Mouse (Mus musculus) embryo, embryonic 10.5 days (tissue): Measurements from ENCODE around the gene Gm49416.
"Not testable (repeated sequence)": the region's sequence is repeated elsewhere in the genome, so short reads cannot be mapped to it uniquely, and the experiment has no call there.

Experiments
- DNase-seq: peaks from one replicate; pipeline ENCODE4 v3.0.0-alpha.2; 2015; ENCODE audit warnings: low spot score

Gene Gm49416

DNA sequence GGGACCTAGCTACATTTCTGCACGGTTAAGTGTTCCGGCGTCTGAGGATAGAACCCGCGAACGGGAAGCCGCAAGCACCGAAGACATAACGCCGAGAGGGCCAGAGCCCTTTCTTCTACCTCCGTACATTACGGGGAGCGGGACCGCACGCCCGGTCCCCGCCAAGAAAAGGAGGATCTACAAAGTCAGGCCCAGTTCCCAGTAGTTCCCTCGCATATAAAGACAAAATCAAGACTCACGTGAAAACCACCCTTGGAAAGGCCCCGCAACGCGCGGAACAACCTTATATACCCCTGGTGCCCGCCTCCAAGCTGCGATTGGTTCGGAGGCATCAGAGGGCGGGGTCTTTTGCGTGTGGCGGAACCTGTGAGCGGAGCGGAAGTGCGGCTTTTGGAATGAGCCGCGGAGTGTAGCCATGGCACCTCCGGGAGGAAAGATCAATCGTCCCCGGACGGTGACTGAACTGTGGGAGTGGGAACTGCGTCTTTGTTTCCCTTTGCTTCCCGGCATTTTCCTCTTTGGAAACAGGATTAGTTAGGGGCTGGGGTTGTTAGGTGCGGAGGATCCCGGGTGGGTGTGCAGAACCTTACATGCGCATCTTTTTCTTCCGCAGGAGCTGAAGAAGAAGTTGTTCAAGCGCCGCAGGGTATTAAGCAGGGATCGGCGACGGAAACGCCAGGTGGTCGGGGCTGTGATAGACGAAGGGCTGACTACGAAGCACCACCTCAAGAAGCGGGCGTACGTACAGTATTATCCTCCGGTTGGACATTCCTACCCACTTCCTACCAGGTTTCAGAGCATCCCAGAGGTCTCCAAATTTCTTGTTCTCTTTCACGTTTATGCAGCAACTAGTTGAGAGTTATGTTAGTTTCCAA, at the start of gene Gm49416, which contains the start of gene 1810009A15Rik:
Gm49416 (plus strand) TSS at position 416 of the 875 bp plus-strand sequence.
1810009A15Rik (plus strand) TSS at position 343 of the 875 bp plus-strand sequence.
- DNase-seq: peak; percentile 99

DNA sequence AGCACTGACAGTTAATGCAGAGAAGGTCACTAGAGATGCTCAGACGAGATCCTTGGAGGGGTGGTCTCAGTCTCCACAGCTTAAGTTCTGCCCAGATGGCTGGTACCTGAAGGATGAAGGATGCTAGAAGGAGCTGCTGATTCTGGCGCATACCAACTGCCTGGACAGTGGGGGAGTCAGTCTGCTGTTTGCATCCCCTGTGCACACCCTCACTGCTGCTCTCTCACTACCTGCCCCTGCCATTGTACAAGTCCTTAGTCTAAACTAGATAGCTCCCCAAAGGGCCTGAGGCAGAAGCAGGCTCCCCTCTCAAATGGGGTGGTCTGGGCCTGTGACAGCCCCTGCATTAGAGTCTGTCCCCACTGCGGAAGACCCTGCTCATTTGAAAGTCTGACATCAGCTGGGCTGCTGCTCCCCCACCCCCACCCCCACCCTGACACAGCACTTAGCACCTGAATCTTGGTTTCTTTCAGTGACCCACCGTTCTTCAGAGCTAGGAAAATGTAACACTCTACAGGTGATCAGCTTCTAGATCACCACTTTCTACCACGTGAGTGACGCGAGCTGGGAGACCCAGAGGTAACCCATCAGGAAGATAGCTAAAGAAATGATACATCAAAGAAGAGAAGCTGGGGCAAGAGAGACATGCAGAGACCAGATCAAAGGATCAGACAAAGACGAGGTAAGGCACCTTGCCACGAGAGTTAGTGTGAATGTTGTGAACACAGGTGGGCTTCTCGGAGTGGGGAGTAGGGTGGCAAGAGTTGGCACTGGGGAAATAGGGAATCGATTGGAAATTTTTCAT, 49.4 kb upstream of the Gm49416 start, which contains the start of gene Gng3:
Gng3 (minus strand) TSS at position 92 of the 805 bp plus-strand sequence.
- peak; percentile 67 for DNase-seq

GRCm38 (mm10) chr19:8839908-8840791, 48.6 kb upstream of the Gm49416 start:
- DNase-seq: peak; percentile 82

- no peak for DNase-seq
These were observed 47.7 kb upstream of the Gm49416 start for GRCm38 (mm10) chr19:8841012-8841411.

DNA sequence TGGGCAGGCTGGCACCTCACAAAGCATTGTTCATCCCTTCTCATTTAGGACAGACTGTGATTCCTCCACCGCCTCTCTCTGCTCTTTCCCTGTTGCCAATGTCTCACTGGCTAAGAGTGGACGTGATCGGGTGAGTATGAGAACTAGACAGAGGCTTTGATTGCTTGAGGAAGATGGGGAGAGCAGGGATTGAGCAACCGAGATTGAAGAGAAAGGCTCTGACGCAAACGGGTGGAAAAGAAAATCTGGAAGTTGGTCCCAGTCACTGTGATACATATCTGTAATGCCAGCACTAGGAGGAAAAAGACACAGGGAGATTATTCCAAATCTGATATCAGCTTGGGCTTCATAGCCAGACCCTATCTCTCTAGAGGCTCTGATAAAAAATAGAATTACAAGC, 45.8 kb upstream of the Gm49416 start:
- no peak for DNase-seq

GRCm38 (mm10) chr19:8844371-8845129, 44.2 kb upstream of the Gm49416 start:
- DNase-seq: peak; percentile 90

GRCm38 (mm10) chr19:8848356-8848755, 40.4 kb upstream of the Gm49416 start:
- DNase-seq: no peak

GRCm38 (mm10) chr19:8850402-8850901, 38.3 kb upstream of the Gm49416 start, which contains the start of gene Lrrn4cl:
Gene Lrrn4cl, plus strand, starts transcription at chr19:8850768.
- peak; percentile 64 for DNase-seq

- no peak for DNase-seq
These were observed 37.1 kb upstream of the Gm49416 start for GRCm38 (mm10) chr19:8851639-8852038.

GRCm38 (mm10) chr19:8852236-8852928, 36.3 kb upstream of the Gm49416 start:
- no peak for DNase-seq

GRCm38 (mm10) chr19:8853117-8853516, 35.6 kb upstream of the Gm49416 start:
- DNase-seq: no peak

GRCm38 (mm10) chr19:8857689-8858088, 31.0 kb upstream of the Gm49416 start:
- peak; percentile 61 for DNase-seq

DNA sequence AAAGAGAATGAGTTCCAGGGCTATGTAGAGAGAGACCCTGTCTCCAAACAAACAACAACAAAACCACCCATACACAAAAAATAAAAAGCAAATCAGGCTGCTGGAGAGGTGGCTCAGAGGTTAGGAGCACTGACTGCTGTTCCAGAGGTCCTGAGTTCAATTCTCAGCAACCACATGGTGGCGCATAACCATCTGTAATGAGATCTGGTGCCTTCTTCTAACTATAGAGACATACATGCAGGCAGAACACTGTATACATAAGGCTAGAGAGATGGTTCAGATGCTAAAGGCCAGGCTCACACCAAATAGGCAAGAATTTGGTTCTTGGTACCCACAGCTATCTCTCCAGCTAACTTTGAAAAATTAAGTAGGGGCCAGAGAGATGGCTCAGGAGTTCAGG, 29.7 kb upstream of the Gm49416 start:
- DNase-seq: peak; percentile 53

GRCm38 (mm10) chr19:8864265-8864664, 24.5 kb upstream of the Gm49416 start:
- DNase-seq: no peak

DNA sequence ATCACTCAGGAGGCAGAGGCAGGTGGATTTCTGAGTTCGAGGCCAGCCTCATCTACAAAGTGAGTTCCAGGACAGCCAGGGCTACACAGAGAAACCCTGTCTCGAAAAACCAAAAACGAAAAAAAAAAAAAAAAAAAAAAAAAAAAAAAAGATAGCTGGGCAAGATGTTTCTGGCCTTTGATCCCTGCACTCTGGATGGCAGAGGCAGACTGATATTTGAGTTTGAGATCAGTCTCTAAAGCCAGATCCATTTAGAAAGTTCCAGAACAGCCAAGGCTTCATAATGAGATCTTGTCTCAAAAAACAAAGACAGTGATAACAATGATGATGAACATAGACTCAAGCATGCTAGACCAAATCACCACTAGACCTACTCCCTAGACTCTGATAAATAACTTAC, 18.3 kb upstream of the Gm49416 start:
- not testable (repeated sequence) for DNase-seq

DNA sequence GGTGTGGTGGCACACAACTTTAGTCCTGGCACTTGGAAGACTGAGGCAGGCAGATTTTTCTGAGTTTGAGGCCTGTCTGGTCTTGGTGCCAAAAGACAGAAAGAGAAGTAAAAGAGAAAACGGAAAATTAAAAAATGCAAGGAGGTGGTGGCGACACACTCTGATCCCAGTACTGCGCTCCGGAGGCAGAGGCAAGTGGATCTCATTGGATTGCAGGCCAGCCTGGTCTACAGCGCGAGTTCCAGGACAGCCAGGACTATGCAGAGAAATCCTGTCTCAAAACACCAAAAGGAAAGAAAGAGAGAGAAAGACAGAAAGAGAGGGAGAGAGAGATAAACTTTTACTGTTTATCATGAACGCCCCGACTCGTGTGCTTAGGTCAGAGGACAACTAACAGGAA, 17.9 kb upstream of the Gm49416 start:
- no peak for DNase-seq

DNA sequence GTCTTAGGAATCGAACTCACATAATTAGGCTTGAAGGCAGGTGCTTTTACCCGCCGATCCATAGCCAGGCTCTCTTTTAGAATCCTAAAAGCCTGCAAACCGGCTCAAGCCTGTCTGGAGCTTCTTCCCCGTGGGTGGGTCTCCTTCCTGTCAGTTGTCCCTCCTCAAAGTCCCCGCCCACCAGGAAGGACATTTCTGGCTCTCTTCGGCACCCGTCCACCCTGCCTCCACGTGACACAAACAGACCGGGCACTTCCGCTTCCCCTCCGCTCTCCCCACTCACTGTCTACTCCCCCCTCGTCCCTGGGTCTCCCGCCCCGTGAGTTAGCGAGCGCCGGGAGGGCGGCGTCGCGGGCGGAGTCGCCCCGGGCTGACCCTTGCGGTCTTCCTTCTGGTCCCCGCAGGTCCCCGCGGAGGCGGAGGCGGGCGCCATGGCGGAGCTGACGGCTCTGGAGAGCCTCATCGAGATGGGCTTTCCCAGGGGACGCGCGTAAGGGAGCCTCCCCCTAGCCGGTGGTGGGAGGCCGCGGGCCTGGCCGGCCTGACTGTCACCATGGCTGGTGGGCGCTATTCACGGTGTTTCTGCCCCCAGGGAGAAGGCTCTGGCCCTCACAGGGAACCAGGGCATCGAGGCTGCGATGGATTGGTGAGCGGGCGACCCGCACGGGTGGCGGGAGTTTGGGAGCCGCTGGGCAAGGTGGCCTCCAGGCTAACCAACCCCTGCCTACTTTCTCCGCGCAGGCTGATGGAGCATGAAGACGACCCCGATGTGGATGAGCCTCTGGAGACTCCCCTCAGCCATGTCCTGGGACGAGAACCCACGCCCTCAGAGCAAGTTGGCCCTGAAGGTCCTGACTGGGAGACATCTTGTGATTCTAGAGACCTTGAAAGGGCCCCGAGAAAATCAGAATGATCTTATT, 17.2 kb upstream of the Gm49416 start, which contains the start of gene Ubxn1:
Ubxn1 (plus strand) TSS at position 230 of the 920 bp plus-strand sequence.
- DNase-seq: peak; percentile 99

DNA sequence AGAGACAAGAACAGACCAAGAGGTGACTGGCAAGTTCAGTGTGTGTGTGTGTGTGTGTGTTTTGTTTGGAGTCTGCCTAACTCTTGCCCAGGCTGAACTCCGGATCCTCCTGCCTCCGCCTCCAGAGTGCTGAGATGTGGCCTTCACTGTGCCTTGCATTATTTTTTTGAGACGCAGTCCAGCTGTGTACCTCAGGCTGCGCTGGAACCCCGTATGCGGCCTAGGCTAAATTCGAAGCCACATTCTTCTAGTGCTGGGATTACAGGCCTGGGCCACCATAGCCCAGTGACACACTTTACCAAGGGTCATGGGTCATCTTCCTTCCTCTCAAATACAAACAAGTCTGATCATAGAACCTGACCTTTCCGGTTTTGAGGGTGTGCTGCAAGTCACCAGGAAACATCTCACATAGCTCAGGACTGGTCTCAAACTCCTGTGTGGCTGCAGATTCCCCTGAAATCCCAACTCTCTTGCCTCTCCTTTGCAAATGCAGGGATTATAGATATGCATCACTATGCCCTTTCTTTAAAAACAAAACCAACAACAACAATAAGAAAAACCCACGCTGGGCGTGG, 16.4 kb upstream of the Gm49416 start:
- DNase-seq: no peak
